Mouse (Mus musculus) kidney, embryonic 16.5 days (tissue): ENCODE results near the gene Adarb1. TPM values are rescaled to one million over a fixed set of nuclear protein-coding genes. Genes with fewer than 3 reads are reported as not detected.

Source experiments
- polyA plus RNA-seq: library from polyadenylated mRNA; unstranded; fragments of >200 nt; fragmentation: Nextera tagmentation; extraction: Ambion mirVana; gene quantifications from 2 replicates; pipeline ENCODE4 v1.2.1, GENCODE M21; 2015

Gene Adarb1
- polyA plus RNA-seq, 1 experiment from 2014 or later, result 7.9 TPM

Other genes starting within 250 kb of the Adarb1 start
- 148 and 149 TPM in 2 replicates for gene Pofut2, start 159.1 kb downstream of the Adarb1 start, polyA plus RNA-seq
- gene Fam207a, start 97.5 kb upstream of the Adarb1 start, polyA plus RNA-seq, result 36.5 and 36.6 TPM in 2 replicates
- 1.6 and 1.7 TPM in 2 replicates for gene Itgb2, start 112.0 kb upstream of the Adarb1 start, polyA plus RNA-seq
- 194 and 206 TPM in 2 replicates for gene Pttg1ip, start 163.4 kb upstream of the Adarb1 start, polyA plus RNA-seq
- 365 and 369 TPM in 2 replicates for gene Sumo3, start 187.8 kb upstream of the Adarb1 start, polyA plus RNA-seq
- gene Gm49325, start 187.9 kb upstream of the Adarb1 start, polyA plus RNA-seq, result 2.2 TPM in 1 of 2 replicates, not detected in the other
- 78.8 and 90.2 TPM in 2 replicates for gene Ube2g2, start 204.0 kb upstream of the Adarb1 start, polyA plus RNA-seq